Mouse (Mus musculus): Measurements from ENCODE around the gene F2rl2. TPM values are rescaled to one million over a fixed set of nuclear protein-coding genes. Genes with fewer than 3 reads are reported as not detected.

F2rl2 gene
- polyA plus RNA-seq, 1 experiment from 2014 or later: 0.84 TPM

DNA sequence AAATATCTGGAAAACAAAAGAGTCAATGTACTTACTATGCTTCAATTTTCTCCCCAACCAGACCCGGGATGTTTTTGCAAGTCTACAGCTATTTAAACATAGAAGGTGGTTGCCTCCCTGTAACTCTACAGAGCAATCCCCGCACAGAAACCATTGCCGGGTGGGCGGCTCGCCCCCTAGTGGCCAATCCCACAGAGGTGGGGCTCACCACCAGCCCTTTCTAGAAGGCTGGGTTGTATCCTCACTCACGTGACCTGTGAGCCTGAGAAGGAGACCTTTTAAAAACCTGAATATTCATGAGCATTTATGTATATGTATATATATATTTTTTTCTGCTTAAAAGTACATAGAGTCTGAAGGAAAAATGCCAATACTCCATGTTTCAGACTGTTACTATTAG, 49.9 kb downstream of the F2rl2 start:
- DNase-seq: peak; percentile 73
- no peak; the same call in 1 of the 2 replicates for ATAC-seq (ENCODE audit: low FRiP score, low TSS enrichment)

DNA sequence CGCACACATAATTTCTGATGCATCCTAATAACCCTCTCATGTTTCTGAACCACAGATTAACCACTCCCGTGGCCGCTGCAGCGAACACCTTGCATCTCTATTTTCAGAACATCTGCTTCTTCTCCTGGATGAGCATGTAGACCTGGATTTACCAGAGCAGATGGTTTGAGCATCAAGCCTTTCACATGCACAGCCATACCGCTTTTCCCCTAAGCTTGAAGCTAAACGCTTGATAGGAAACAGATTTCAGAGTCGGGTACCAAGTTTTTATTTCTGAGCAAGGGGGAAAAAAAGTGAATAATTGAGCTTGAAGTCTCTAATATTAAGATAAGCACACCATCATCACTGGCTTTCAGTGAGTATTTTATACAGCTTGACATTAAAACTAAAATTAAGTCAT, 50.4 kb downstream of the F2rl2 start:
- Histone ChIP-seq H3K9me3 (ENCODE audit: control insufficient read depth, low read length) (no peaks in the 10 kb centered on the region), H3K4me1 (ENCODE audit: control insufficient read depth, insufficient read depth, low read length) (no peaks in the 10 kb centered on the region), H3K9ac (replicated peaks; ENCODE audit: low read length) (no peak overlapping the region), H3K4me3 (replicated peaks; ENCODE audit: low read depth, low read length) (no peak overlapping the region), H3K4me2 (ENCODE audit: low read length) (no peak overlapping the region), H3K27ac (replicated peaks; ENCODE audit: low read depth, low read length) (no peak overlapping the region), H3K27me3 (ENCODE audit: control insufficient read depth, insufficient read depth, low read length) (no peaks in the 10 kb centered on the region), H3K36me3 (ENCODE audit: control insufficient read depth, insufficient read depth, low read length) (no peaks in the 10 kb centered on the region)
- DNase-seq (no peak), ATAC-seq (ENCODE audit: low FRiP score, low TSS enrichment) (no peak)
- 86% methylated on average over 7 of the region's 7 CpGs for WGBS

More for the DNA sequence above, 49.9 kb downstream of the F2rl2 start:
- H3K27me3 ChIP-seq (ENCODE audit: control insufficient read depth, insufficient read depth, low read length): no peaks in the 10 kb centered on the region
- H3K4me3 ChIP-seq (replicated peaks; ENCODE audit: low read depth, low read length): no peak overlapping the region
- H3K27ac ChIP-seq (replicated peaks; ENCODE audit: low read depth, low read length): no peak overlapping the region
- H3K4me1 ChIP-seq (ENCODE audit: control insufficient read depth, insufficient read depth, low read length): no peaks in the 10 kb centered on the region
- H3K4me2 ChIP-seq (ENCODE audit: low read length): no peak overlapping the region
- H3K9me3 ChIP-seq (ENCODE audit: control insufficient read depth, low read length): no peaks in the 10 kb centered on the region
- no peak overlapping the region for H3K9ac ChIP-seq (replicated peaks; ENCODE audit: low read length)
- 11% methylated on average over 6 of the region's 6 CpGs for WGBS
- H3K36me3 ChIP-seq (ENCODE audit: control insufficient read depth, insufficient read depth, low read length): no peaks in the 10 kb centered on the region

DNA sequence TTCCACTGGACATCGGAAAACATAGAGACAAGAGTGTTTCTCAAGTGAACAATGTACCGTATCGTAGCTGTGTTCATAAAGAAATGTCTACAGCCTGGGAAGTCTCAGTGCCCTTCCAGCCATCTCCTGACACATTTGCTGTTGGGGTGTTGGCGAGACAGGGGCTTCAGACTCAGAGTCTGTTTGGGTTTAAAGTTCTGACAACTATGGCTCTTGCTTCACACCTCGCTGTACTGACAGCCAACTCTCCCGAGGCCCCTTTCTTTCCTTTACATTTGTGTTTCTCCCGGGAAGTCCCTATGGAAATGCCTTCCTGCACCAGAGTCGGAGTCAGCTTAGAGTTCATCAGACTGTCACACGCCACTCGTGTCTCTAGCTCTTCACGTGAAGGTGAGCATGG, 50.9 kb downstream of the F2rl2 start:
- H3K9ac ChIP-seq (replicated peaks; ENCODE audit: low read length): no peak overlapping the region
- no peaks in the 10 kb centered on the region for H3K9me3 ChIP-seq (ENCODE audit: control insufficient read depth, low read length)
- no peak overlapping the region for H3K4me3 ChIP-seq (replicated peaks; ENCODE audit: low read depth, low read length)
- ATAC-seq (ENCODE audit: low FRiP score, low TSS enrichment) (no peak), DNase-seq (no peak)
- no peaks in the 10 kb centered on the region for H3K36me3 ChIP-seq (ENCODE audit: control insufficient read depth, insufficient read depth, low read length)
- H3K4me1 ChIP-seq (ENCODE audit: control insufficient read depth, insufficient read depth, low read length): no peaks in the 10 kb centered on the region
- H3K27ac ChIP-seq (replicated peaks; ENCODE audit: low read depth, low read length): no peak overlapping the region
- WGBS: 86% methylated on average over 11 of the region's 11 CpGs
- H3K27me3 ChIP-seq (ENCODE audit: control insufficient read depth, insufficient read depth, low read length): no peaks in the 10 kb centered on the region
- H3K4me2 ChIP-seq (ENCODE audit: low read length): no peak overlapping the region

Other genes with a start within 250 kb of the F2rl2 start
- not detected in 2 replicates for gene S100z, start 218.1 kb upstream of the F2rl2 start, polyA plus RNA-seq (2014; fragmentation: Nextera tagmentation; extraction: Ambion mirVana)
- gene F2rl1, start 171.6 kb upstream of the F2rl2 start, polyA plus RNA-seq (2014; fragmentation: Nextera tagmentation; extraction: Ambion mirVana): 0.08 and 0.12 TPM in 2 replicates
- 53.5 and 78.8 TPM in 2 replicates for gene F2r, start 78.4 kb upstream of the F2rl2 start, polyA plus RNA-seq (2014; fragmentation: Nextera tagmentation; extraction: Ambion mirVana)
- 2.6 and 4.8 TPM in 2 replicates for gene Iqgap2, start 195.1 kb downstream of the F2rl2 start, polyA plus RNA-seq (2014; fragmentation: Nextera tagmentation; extraction: Ambion mirVana)

All from midbrain, embryonic 14.5 days (tissue).